Comparison of ENCODE assay signal across 29 mouse cellular contexts in genomic region chr5:9028266-9028841, GRCm38 (mm10). TPM values are rescaled to one million over a fixed set of nuclear protein-coding genes. Genes with fewer than 3 reads are reported as not detected.
DNase-seq lines count a peak whose midpoint lies in the region; ATAC-seq and TF ChIP-seq lines count a peak whose summit lies in the region.
"Had no signal": no experiment of that assay in that cellular context is flagged by ENCODE, and none has a peak within 500 bp of the region (broad histone marks: within the 10 kb centered on the region; RNA-seq: fewer than 3 reads in every experiment).

No protein-coding gene starts in this region.

- no peak overlapping the region for H3K4me3 ChIP-seq in liver, adult 2 months (ENCODE audit: insufficient read depth, low read depth, low read length)
- H3K4me3 ChIP-seq in liver, embryonic 12.5 days: no peak overlapping the region
- no peak overlapping the region for H3K4me3 ChIP-seq in stomach, embryonic 15.5 days (replicated peaks)
- no peak overlapping the region for H3K4me3 ChIP-seq in hindbrain, embryonic 10.5 days
- H3K4me3 ChIP-seq: embryonic facial prominence, embryonic 13.5 days; erythroblast, embryonic 14.5 days; forebrain, embryonic 15.5 days; midbrain, embryonic 15.5 days; myocyte; neural tube, embryonic 13.5 days had no signal

- WGBS in liver, adult 2 months: 20% methylated on average over 1 of the region's 1 CpGs
- 50% methylated on average over 1 of the region's 1 CpGs for WGBS in liver, embryonic 12.5 days (ENCODE audit: insufficient replicate concordance)
- 55% methylated on average over 1 of the region's 1 CpGs for WGBS in stomach, embryonic 15.5 days
- 89% methylated on average over 1 of the region's 1 CpGs for WGBS in hindbrain, embryonic 10.5 days

- ATAC-seq in liver, embryonic 12.5 days: no peak
- peak; percentile 66 for ATAC-seq in stomach, embryonic 15.5 days (ENCODE audit: insufficient read depth, low FRiP score, low read depth)
- ATAC-seq in monocyte, adult 5-6 weeks (replicated peaks; ENCODE audit: insufficient number of reproducible peaks, low FRiP score, low TSS enrichment, poor library complexity, severe bottlenecking): no peak
- ATAC-seq: activated CD4-positive, CD25-positive, alpha-beta regulatory T cell, adult 4 months; forebrain, embryonic 15.5 days; hindbrain, postnatal 0 days; midbrain, embryonic 15.5 days had no signal

- peak overlapping the region; percentile 58 for H3K27ac ChIP-seq in liver, adult 2 months (replicated peaks; ENCODE audit: insufficient read depth, low read depth, low read length)
- H3K27ac ChIP-seq in liver, embryonic 12.5 days: no peak overlapping the region
- H3K27ac ChIP-seq in stomach, embryonic 15.5 days: no peak overlapping the region
- H3K27ac ChIP-seq in hindbrain, embryonic 10.5 days: no peak overlapping the region
- H3K27ac ChIP-seq: embryonic facial prominence, embryonic 13.5 days; forebrain, embryonic 15.5 days; hindbrain, postnatal 0 days; macrophage; midbrain, embryonic 15.5 days; neural tube, embryonic 13.5 days had no signal

- no peak overlapping the region for H3K9ac ChIP-seq in liver, adult 2 months (ENCODE audit: low read depth, low read length)
- H3K9ac ChIP-seq in liver, embryonic 12.5 days: no peak overlapping the region
- H3K9ac ChIP-seq in stomach, embryonic 15.5 days: no peak overlapping the region
- H3K9ac ChIP-seq: embryonic facial prominence, embryonic 13.5 days; forebrain, embryonic 15.5 days; midbrain, embryonic 15.5 days; neural tube, embryonic 13.5 days had no signal

- no peaks in the 10 kb centered on the region for H3K36me3 ChIP-seq in liver, adult 2 months (ENCODE audit: control insufficient read depth, insufficient read depth, low read length)
- H3K36me3 ChIP-seq in liver, embryonic 12.5 days: no peaks in the 10 kb centered on the region
- no peaks in the 10 kb centered on the region for H3K36me3 ChIP-seq in stomach, embryonic 15.5 days
- H3K36me3 ChIP-seq in hindbrain, embryonic 10.5 days: no peaks in the 10 kb centered on the region
- H3K36me3 ChIP-seq: embryonic facial prominence, embryonic 13.5 days; forebrain, embryonic 15.5 days; midbrain, embryonic 15.5 days; neural tube, embryonic 13.5 days had no signal

- DNase-seq in adrenal gland, adult 2 months: peak; percentile 13
- no peak for DNase-seq in adrenal gland, adult 18-20 months (ENCODE audit: low spot score in 2 of 2)
- DNase-seq in liver, adult 2 months (ENCODE audit: extremely low read depth, low read depth, low spot score): peak; percentile 90
- peak; percentile 3 for DNase-seq in fibroblast of lung, adult 2 months (ENCODE audit: low read depth)
- DNase-seq in hindbrain, embryonic 10.5 days (ENCODE audit: low spot score): no peak
- DNase-seq: cerebellum, adult 11-12 months; cerebellum, postnatal 25 days; embryo, embryonic 11 days; gastrocnemius, postnatal 10 days; layer of hippocampus, adult 9-11 months; lung, adult 2 months; retina, postnatal 1 day; right cerebral cortex, postnatal 25 days; spleen, adult 18-20 months; thymus, adult 18-20 months; thymus, postnatal 4 days had no signal

- no peak for TF ChIP-seq POLR2A in liver, adult 2 months (IDR thresholded peaks at IDR 0.05; ENCODE audit: extremely low read depth, insufficient read depth, low read length)

- no peaks in the 10 kb centered on the region for H3K27me3 ChIP-seq in liver, adult 2 months (ENCODE audit: control insufficient read depth, insufficient read depth, low read length)
- no peaks in the 10 kb centered on the region for H3K27me3 ChIP-seq in liver, embryonic 12.5 days (replicated peaks)
- no peaks in the 10 kb centered on the region for H3K27me3 ChIP-seq in stomach, embryonic 15.5 days (replicated peaks)
- H3K27me3 ChIP-seq in hindbrain, embryonic 10.5 days (ENCODE audit: insufficient read depth, poor library complexity, severe bottlenecking): no peaks in the 10 kb centered on the region
- H3K27me3 ChIP-seq: embryonic facial prominence, embryonic 13.5 days; forebrain, embryonic 15.5 days; midbrain, embryonic 15.5 days; neural tube, embryonic 13.5 days had no signal

- no peak for TF ChIP-seq CTCF in liver, adult 2 months (IDR thresholded peaks at IDR 0.05; ENCODE audit: low read depth, low read length)

- H3K4me1 ChIP-seq in liver, adult 2 months (ENCODE audit: control insufficient read depth, insufficient read depth, low read length): peaks cover 6% of the 10 kb centered on the region
- H3K4me1 ChIP-seq in liver, embryonic 12.5 days: no peaks in the 10 kb centered on the region
- no peaks in the 10 kb centered on the region for H3K4me1 ChIP-seq in stomach, embryonic 15.5 days
- no peaks in the 10 kb centered on the region for H3K4me1 ChIP-seq in hindbrain, embryonic 10.5 days (replicated peaks)
- H3K4me1 ChIP-seq: embryonic facial prominence, embryonic 13.5 days; forebrain, embryonic 15.5 days; midbrain, embryonic 15.5 days; neural tube, embryonic 13.5 days had no signal

- no peaks in the 10 kb centered on the region for H3K9me3 ChIP-seq in liver, embryonic 12.5 days (replicated peaks)
- H3K9me3 ChIP-seq in stomach, embryonic 15.5 days: no peaks in the 10 kb centered on the region
- no peaks in the 10 kb centered on the region for H3K9me3 ChIP-seq in hindbrain, embryonic 10.5 days
- H3K9me3 ChIP-seq: embryonic facial prominence, embryonic 13.5 days; forebrain, embryonic 15.5 days; midbrain, embryonic 15.5 days; neural tube, embryonic 13.5 days had no signal

- no peak overlapping the region for H3K4me2 ChIP-seq in liver, embryonic 12.5 days
- no peak overlapping the region for H3K4me2 ChIP-seq in stomach, embryonic 15.5 days
- H3K4me2 ChIP-seq: embryonic facial prominence, embryonic 13.5 days; forebrain, embryonic 15.5 days; heart, embryonic 11.5 days; midbrain, embryonic 15.5 days; neural tube, embryonic 13.5 days had no signal

- no peaks in the 10 kb centered on the region for H3K79me2 ChIP-seq in liver, adult 2 months (ENCODE audit: control insufficient read depth, insufficient read depth, low read length)

RNA-seq across cellular contexts. Expression of gene Crot, which starts 31.2 kb away (rescaled TPM):
- 10 to 100 TPM; 33.2 to 37.5 TPM for total RNA-seq in adrenal gland, adult 2 months (2021)
- polyA plus RNA-seq in adrenal gland, adult 2 months (2012; rRNA removed): 3.3 and 3.7 TPM in 2 replicates
- total RNA-seq in adrenal gland, adult 18-20 months (2021): 10 to 100 TPM; 26.9 to 38.0 TPM
- total RNA-seq in liver, adult 2 months (2014; rRNA removed): 480 and 523 TPM in 2 replicates
- 152 and 154 TPM in 2 replicates for polyA plus RNA-seq in liver, adult 2 months (2012; rRNA removed)
- 30.1 and 31.4 TPM in 2 replicates for polyA plus RNA-seq in liver, embryonic 12.5 days (2016; fragmentation: Nextera tagmentation; extraction: Ambion mirVana)
- polyA plus RNA-seq in stomach, embryonic 15.5 days (2015; fragmentation: Nextera tagmentation; extraction: Ambion mirVana): 52.0 and 54.1 TPM in 2 replicates
- total RNA-seq in monocyte, adult 5-6 weeks (2017): 63.7 to 79.6 TPM (median 66.8 TPM) in 3 replicates
- 26.4 and 29.4 TPM in 2 replicates for polyA plus RNA-seq in hindbrain, embryonic 10.5 days (2016; fragmentation: Nextera tagmentation; extraction: Ambion mirVana)

Comparison
In these comparisons a context has a peak if more than half of its experiments do, and no peak if none do; other contexts are left out.
1. DNase-seq: peak in adrenal gland, adult 2 months (single experiment), liver, adult 2 months (single experiment) and fibroblast of lung, adult 2 months (single experiment); none in adrenal gland, adult 18-20 months (0 of 2) and hindbrain, embryonic 10.5 days (single experiment).